Mouse (Mus musculus) left cerebral cortex, postnatal 36 days (tissue): ENCODE measurements around the gene Adgrg4. TPM values are rescaled to one million over a fixed set of nuclear protein-coding genes. Genes with fewer than 3 reads are reported as not detected.

Experiments
- DNase-seq, 2 experiments: peaks; one replicate each; pipeline ENCODE4 v3.0.0; 2021 to 2022; ENCODE audit warnings: low spot score in 2 of 2, mixed read lengths in 1 of 2
- intact Hi-C: fragments of 180-260 bp; cut with DNase I; formaldehyde crosslinking; loops from one replicate; pipeline ENCODE4 v1.15.1; 2025
- total RNA-seq, 2 experiments: library from RNA; stranded (reverse); gene quantifications; 2 replicates each; pipeline ENCODE4 v1.2.3; 2021

The Adgrg4 gene
- not detected for total RNA-seq

DNA sequence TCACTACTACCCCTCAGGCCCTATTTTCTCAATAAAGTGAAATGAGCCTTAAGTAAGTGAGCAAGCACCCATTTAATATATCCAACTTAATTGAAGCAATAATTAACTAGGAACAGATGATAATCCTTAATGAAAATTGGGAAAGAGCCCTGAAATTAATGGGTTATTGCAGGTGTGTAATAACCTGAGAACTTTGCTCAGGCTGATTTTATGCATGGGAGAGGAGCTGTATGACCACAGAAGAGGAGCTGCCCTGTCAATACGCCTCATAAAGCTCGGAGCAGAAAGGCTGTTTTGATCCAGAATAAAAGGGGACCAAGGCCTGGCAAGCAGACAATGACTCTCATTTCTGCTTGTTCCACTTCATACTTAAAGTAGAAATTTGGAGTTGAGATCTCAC lies at the start of gene Adgrg4:
Adgrg4 (plus strand) TSS at position 301 of the 400 bp plus-strand sequence.
- intact Hi-C loops = no loop called here
- no peak for DNase-seq

DNA sequence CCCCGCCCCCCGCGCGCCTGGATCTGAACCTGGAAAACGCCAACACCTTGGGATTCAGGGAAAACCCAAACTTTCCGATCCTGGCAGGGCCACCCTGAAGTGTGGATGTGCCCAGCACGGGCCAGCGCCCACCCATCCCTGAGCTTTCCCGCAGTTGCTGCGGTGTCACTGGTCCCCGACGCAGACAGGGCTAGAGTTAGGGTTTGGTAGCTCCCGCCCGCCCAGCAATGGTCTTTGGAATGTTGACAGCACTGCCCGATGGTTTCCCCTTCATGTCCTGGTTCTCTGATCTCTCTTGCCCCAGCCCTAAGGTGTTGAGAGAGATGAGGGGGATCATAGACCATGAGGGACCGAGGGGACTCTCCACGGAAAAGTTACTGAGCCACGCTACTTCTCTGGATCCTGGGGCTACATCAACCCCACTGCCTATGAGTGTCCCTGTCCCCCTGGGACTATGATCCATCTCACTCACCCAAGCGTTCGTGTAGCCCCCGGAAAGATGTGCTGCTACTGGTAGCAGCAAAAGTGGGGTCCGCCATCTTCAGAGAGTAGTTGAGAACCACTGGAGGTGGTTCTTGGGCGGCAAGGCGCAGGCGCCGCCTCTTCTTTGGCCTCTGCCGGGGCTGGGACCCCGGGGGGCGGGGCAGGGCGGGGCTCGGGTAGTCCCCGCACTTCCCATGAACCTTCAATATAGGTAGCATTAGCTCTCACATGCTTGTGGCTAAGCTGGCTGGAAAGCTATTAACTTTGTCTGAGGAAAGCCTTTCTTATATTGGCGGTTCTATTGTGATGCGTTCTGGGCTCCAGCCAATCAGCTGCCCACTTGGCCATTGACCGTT lies 48.0 kb upstream of the Adgrg4 start, which contains the start of gene Map7d3:
Map7d3 (minus strand) TSS at position 562 of the 839 bp plus-strand sequence.
- no peak for DNase-seq
- intact Hi-C loops = no loop called here

GRCm38 (mm10) chrX:56827492-56827891 lies 42.5 kb upstream of the Adgrg4 start:
- intact Hi-C loops = no loop called here
- no peak for DNase-seq

DNA sequence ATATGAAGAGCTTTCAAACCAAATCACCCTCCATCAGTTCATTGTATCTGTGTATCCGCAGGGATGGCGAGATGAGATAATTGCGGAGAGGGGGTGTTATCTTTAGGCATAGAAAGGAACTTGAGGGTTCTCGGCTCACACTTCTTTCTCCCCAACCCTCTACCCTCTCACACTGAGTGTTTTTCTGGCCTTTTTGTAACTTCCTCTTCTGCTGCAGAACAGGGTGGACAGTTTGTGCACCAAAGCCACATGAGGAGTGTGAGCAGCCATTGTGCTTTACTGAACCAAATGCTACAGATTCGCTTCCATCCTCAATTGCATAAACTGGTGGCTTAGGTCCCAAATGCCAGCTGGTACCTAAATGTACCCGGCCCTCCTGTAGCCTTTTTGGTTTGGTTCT lies 34.1 kb upstream of the Adgrg4 start:
- intact Hi-C loops = no loop called here
- no peak for DNase-seq

DNA sequence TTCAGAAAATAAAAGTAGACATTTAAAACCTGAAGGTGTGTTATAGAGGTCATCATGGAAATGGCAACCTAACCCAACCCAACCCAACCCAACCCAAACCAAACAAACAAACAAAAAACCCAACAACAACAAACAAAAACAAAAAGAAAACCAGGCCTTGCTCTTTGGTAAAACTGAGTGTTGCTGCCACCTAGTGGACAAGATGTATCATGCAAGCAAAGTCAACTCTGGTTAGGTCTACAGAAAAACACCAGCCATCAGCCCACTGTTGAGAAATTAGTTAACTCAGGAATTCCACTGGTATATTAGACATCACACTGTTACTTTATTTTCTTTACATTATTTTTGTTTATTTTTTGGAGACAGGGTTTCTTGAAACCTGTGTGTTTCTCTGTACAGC lies 30.6 kb upstream of the Adgrg4 start:
- intact Hi-C loops = no loop called here
- no peak for DNase-seq

DNA sequence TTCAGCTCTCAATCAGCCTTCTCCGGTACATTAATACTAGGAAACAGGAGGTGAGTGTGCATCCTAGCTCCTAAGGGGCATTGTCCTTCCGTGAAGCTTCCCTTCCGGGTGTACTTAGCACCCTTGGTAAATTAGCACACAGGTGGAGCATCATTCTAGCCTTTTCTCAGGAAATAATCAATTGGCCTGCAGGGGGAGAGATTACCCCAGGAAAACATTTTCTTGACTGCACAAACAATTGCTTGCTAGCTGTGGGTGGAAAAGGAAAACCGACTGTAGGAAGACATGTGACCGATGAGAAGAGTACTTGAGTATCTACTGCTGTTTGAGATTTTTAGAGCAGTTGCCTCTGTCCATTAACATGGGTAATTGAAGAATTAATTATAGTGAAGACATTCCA lies 28.7 kb upstream of the Adgrg4 start:
- intact Hi-C loops = loop anchor here (2.0 to 10.0 kb wide), 2 partner anchors 190 to 204 kb away; partner anchors contain the start of gene Brs3
- no peak for DNase-seq

- intact Hi-C loops = no loop called here
- DNase-seq = no peak
Observed at GRCm38 (mm10) chrX:57012891-57013290, 142.9 kb downstream of the Adgrg4 start.

- DNase-seq = no peak
- intact Hi-C loops = loop anchor here (10.0 kb wide), 1 partner anchor 198 kb away; no protein-coding TSS in a partner anchor
Observed at GRCm38 (mm10) chrX:57042774-57043173, 172.8 kb downstream of the Adgrg4 start, which contains the start of gene Brs3. TSS of gene Brs3 (plus strand) at chrX:57043074.

DNA sequence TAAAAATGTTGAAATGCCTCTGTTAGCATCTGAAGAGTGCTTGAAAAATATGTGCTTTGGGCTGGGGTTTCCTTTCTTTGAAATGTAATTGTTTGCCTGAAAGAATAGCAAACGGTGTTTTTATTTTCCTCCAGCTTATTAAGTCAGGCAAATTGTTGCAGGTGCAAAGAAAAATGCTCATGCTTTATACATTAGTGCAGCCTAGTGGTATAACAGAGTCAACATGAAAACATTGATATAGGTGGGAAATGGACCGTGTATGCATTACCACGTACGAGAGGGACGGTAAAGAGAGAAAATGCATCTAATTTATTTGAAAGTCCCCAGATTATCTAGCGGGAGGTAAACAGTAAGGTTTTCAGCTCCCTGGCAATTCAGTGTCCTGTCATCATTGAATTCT lies 173.9 kb downstream of the Adgrg4 start:
- intact Hi-C loops = loop anchor here (10.0 kb wide), 1 partner anchor 199 kb away; no protein-coding TSS in a partner anchor
- no peak for DNase-seq

Other genes starting within 250 kb of the Adgrg4 start
- gene Fhl1, start 138.4 kb upstream of the Adgrg4 start, total RNA-seq = 100 to 1,000 TPM in 1 of 2 experiments, 10 to 100 TPM in 1; 70.5 to 113 TPM
- under 1 TPM in 1 of 2 experiments, not detected in 1; 0.10 TPM for gene Map7d3, start 47.8 kb upstream of the Adgrg4 start, total RNA-seq
- gene Brs3, start 172.9 kb downstream of the Adgrg4 start, total RNA-seq = not detected
- gene Htatsf1, start 183.4 kb downstream of the Adgrg4 start, total RNA-seq = 10 to 100 TPM; 53.4 to 56.2 TPM
- gene Vgll1, start 217.9 kb downstream of the Adgrg4 start, total RNA-seq = not detected